Mouse (Mus musculus): ENCODE results near the gene Atg10.

Gene Atg10

DNA sequence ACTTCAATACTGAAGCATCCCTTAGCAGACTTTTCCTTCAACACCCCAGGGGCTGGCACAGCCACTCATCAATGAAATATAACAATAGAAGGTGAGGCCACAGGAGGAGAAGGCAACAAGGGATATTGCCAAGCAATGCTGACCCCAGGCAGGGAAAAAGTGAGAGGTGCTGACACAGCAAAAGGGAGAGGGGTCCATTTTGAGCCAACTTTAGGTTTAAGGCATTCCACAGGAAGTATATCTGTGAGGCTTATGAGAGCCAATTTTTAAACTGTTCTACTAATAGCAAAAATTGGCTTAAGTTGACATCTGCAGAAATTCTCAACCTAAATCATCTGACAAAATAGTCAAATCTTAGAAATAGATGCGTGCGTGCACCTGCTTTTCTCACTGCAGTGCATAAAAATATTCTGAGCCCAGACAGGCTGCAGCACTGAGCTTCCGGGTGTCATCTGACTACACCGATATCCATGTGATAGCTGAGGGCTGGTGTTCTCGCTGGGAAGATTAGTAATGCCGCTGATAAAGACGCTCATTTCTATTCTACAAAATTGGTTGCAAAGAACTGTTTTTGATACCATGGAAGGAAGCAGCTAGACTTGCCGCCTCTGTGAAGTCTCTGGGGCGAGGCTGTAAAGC lies 116.3 kb downstream of the Atg10 start:
- no peak for DNase-seq

DNA sequence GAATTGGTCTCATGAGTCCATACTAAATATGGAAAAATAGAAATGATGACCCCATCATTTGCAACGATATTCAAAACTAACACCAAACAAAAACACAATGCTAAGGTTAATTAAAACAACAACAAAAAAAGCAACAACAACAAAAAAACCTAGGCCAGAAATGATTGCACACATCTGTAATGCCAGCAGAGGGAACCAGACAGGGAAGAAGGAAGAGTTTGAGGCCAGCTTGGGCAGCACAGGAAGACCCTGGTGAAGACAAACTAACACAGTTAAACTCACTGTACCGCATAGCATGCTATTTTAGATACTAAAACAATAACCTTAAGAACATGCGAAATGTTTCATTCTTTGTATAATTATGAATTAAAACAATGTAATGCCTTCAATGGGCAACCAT lies 121.5 kb downstream of the Atg10 start:
- no peak for DNase-seq

DNA sequence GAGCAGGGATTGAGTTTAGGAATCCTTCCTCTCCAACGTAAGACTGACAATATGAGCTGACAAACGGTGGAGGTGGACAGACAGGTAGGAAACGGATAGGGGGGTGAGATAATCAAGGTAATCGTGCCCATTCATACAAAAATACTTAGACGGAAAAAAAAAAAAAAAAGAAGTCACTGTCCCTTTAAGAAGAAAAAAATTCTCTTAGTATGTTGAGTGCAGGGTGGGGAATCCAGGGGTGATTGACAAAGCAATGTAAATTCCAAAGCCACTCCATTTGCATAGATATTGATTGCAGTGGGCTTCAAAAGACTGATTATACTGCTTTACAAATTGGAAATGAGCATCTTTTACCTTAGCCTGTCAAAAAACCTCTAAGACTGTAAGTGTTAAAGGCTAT lies 123.4 kb downstream of the Atg10 start:
- no peak for DNase-seq

DNA sequence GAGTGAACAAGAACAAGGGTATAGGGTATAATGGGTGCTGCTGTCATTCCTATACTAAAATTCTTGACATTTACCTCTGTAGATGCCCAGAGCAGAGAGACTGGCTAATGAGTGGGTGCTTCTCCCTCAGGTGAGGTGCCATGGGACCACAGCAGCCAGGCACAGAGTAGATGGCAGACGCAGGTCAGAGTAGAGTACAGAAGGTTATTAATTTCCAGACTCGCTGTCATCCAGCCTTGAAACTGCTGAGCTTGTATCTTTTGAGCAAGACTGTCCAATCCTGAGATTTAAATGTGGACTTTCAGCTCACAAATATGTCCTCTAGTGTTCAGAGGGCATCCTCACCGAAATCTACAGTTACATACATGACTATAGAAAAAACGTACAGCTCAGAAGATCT lies 128.9 kb downstream of the Atg10 start:
- DNase-seq: no peak

DNA sequence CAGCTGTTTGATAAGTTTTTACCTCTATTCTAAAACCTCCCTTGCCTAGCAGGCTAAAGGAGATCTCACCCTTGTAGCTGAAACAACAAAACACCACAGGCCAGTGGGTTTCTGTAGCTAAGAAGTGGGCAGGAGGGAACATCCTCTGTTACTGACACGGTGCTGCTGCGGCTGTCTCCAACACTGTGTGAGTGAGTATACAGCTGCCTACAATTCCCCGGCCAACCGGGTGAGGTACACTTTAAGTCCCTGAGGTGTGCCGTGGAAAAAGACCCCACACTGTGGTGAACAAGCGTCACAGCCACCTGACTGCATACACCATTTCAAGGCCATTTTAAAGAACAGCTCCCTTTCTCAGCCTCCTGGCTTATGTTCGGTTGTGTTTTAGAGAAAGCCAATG lies 129.6 kb downstream of the Atg10 start:
- DNase-seq: no peak

DNA sequence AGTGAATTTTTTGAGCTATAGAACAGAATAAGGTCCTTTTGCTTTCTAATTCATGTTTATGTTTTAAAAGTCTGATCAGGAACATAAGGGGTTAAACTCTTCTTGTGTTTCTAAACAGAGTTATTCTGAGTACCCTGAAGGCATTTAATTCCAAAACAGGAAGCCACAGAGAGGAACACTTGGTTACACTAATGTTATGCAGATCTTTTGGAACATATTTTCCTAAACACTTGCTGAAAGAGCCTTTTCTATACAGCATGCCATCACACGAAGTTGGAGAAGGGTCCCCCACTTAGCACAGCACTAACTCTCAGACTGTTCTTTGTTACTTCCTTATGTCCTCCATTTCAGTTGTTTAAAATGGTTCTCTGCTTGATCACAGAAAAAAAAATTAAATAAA lies 130.2 kb downstream of the Atg10 start:
- DNase-seq: no peak

DNA sequence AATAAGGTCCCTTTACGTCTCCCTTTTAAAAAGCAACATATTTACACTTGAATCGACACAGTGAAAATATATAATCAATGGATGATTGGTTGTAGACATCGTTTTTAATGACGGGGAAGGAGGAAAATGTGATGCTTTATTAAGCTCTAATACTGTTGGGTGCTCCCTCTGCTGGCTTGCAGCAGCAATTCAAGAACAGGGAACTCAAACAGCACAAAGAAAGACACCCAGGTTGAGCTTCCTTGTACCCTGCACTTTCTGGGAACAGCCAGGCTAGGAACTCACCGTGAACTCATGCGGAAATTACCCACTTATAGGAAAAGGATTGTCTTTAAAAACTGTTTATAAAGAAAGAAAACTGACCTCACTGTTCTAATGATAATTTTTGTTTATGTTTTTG lies 130.6 kb downstream of the Atg10 start:
- DNase-seq: peak; percentile 25 to 30

DNA sequence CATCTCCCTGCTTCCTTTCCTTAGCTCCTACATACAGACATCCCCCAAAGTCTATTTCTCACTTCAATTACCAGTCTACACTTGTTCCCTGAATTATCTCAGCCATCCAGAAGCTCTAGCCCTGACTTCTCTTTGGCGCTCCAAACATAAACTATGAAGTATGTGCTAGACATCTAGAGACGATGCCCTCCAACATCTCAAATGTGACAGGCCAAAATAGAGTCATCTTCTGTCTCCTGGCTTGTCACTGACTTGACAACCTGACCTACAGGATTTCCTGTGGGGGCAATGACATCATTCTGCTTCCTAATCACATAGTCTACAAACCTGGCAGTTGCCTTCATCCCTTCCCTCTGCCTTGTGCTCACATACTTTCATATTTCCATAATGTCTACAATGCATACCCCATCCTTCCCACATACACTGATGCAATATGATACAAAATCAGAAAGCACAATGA lies 132.0 kb downstream of the Atg10 start:
- no peak for DNase-seq

DNA sequence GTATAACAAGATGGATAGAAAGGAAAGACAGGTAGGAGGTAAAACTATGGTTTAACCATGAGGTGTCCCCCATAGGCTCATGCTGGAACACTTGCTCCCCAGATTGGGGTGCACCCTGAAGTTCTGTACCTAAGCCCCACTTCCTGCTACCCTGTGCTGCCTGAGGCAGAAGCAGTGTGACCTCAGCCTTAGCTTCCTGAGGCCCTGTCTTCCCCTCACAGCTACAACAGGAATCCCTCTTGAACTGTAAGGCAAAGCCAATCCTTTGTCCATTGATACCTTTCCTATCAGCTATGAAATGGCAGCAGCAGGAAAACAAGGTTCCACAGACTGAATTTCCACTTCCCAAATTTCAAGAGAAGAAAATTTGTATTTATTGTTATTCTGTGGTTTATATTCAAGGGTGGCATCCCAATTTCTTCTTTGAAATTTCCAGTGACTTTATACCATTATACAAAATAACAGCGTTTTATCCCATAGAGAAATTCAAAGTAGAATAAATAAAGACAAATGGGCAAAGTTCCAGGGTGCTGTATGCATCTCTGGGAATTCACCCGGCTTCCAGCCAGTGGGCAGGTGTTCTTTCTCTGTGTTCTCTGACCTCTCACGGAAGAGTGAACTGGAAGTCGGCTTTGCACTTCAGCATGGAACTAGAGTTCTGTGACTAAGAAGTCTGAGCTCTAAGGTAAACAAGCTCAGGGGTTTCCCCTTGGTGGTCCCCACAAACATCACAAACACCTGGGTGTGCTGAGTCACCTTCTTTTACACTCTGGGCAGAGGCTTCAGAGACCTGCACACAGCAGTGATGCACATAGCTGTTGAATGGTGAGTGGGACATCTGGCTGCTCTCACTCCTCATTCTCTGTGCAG lies 132.7 kb downstream of the Atg10 start:
- no peak for DNase-seq

DNA sequence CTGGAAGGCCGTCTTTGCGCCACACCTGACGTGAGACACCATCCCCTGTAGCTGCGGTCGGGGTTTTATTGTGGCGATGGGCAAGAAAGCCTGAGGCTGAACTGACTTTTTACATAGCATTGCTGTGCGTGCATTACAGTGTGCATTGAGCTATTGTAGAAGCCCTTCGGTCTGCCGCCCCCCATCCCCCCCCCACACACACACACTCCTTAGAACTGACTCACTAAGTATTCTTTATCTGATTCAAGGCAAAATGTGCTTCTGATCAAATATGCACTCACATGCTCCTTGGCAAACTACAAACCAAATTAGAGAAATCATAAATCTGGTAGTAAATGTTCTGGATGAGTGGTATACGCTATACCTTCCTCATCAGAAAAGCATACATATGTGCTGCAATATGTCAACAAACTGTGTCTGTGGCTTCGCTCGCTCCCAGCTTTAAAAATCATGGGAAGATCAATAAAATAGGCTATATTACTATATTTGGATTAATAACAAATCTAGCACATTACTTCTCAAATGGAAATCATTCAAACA lies 137.3 kb downstream of the Atg10 start:
- no peak for DNase-seq

DNA sequence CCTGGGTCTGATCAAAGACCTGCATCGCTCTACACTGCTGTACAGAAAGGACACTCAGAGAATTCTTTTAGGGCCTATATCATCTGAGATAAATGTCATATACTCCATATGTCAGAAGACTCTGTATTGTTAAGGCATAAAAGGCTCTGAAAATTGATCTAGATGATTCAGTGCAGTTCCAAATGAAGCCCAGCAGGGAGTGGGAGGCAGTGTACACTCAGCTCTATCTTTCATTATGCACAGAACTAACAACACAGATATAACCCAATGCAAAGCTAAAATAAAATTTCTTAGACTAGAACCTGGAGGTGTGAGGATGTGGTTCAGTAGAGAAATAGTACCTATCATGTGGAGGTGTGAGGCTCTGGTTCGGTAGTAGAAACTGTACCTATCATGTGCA lies 151.4 kb downstream of the Atg10 start:
- no peak for DNase-seq

DNA sequence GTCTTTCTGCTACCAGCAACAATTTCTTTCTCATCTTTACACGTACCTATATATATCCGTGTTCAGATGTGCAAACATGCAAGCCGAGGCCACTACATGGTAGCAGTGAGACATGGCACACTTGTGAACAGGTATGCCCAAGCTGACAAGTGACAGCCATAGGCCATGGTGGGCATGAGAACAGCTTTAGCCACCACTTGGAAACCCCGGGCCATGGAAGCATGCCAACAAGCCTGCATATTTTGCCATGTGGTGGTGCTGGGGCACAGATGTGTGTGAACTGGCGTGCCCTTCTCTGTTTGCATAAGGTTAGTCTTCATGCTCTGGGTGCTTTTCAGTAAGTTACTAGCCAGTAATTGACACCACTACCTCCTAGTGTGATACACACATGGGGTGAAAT lies 162.9 kb downstream of the Atg10 start:
- no peak for DNase-seq

DNA sequence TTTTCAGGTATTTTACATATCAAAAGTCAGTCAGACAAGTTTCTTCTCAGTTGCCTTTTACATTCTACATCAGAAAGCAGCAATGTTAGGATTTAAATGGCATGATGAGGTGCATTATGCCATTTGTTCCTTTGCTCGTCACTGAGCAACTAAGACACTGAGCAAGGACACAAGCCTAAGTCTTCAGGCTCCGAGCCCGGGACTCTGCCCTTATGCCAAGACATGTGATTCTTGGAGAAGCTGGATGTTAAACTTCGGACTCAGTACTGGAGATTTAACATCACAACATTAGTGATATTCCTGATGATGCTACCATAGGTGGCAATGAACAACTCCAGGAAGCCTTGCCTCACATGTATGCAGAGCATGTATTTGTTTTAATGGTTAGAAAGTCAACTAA lies 175.6 kb downstream of the Atg10 start:
- no peak for DNase-seq

DNA sequence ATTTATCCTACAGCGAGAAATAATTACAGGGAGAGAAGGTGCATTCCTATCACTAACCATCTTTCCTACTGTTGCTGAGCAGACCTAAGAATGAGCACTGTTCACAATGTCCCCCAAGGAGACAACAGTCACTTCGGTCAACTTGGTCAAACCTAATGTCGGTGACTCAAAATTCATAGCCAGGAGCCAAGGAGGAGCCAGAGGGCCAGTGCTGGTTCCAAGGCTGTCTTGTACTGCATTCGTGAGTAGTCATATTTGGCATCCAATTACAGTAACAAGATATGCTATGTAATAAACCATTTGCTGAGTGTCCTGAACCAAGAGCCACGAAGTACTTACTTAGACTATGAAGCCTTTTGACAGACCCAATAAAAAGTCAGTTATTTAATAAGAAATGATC lies 176.9 kb downstream of the Atg10 start:
- no peak for DNase-seq

DNA sequence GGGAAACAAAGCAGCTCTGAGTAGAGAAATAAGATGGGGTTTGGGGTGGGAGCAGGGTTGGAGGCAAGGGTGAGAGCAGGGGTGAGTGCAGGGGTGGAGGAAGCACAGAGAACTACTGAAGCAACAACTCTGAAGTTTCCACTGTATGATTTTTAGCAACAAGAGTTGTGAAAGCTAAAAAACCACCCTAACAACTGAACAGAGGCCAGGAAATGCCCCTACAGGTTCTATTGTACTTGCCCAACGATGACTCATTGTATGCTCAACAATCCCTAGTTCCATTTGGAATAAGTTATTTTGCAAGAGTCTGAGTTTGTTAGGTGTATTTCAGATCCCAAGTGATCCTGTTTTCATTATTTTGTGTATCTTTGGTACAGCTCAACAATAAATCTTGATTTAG lies 182.5 kb downstream of the Atg10 start:
- peak in 1 of 2 experiments; percentile 33 for DNase-seq

DNA sequence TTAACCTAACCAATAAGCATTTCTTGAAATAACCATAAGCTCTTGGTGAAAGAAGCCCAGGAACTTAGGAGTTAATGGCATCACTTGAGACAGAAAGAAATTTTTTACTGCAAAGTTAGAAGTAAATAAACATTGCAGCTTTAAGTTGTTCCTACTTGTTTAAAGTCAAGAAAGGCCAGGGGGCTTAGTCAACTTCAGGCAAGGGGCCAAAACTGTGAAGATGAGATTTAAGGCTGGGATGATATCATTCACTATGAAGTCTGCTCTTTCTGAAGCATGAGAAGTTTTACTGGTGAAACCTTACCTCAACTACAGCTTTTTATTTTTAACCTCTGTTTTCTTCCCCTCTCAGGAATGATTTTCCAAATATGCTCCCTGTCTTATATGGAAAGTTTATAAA lies 183.3 kb downstream of the Atg10 start:
- DNase-seq: no peak

DNA sequence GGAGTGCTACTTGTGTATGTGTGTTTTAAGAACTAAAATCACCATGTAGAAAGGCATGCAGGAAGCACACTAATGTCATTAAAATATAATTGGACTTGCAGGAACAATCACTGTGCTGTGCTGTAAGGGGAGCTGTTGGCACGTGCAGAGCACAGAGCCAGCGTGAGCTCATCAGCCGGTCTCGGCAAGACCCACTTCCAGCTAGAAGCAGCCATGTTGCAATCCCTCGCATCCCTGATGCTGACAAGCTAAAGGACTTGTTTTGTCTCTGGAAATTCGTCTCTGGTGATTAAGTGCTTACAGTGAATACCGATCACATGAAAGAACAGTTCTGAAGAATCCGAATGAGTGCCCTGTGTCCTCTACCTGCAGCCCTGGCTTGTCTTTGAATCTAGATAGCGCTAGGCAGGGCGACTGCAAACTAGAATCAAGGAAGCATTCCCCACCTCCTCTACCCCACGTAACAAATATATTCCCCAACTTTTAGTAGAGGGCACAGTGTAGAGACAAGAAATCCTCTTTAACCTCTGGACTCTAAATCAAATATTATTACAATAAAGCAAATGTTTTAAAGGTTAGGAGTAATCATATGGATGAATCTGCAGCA lies 184.5 kb downstream of the Atg10 start:
- peak; percentile 27 to 53 for DNase-seq

DNA sequence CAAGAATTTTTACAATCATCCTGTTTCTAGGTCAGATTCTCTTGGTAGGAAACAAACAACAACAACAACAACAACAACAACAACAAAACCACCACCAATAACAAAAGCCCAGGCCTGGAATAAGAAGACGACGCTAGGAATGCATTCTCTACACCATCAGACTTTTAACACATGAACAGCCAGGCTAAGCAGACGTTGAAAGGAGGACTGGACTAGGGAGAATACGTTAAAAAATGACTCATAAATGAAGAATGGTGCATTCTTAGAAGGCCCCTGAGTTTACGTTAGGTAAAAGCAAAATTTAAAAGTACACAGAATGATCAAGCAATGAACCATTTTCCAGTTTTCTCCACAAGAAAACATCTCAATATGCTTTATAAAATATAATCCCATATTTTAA lies 185.1 kb downstream of the Atg10 start:
- DNase-seq: no peak

DNA sequence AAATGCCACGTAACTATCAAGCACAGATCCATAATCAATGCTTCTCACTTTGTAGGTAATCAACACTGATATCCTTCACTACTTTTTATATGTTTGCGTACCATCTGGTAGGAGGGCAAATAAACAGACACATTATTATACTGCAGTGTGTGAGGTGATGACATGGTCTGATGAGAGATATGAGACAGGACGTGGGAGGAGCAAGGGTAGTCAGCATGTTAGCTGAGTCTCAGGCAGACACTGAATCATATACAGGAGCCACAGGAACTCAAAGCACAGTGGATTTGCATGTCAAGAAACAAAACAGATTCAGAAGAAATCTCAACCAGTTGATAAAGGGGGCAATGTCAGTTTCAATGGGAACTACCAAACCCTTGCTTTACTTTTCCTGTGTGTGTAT lies 185.7 kb downstream of the Atg10 start:
- no peak for DNase-seq

DNA sequence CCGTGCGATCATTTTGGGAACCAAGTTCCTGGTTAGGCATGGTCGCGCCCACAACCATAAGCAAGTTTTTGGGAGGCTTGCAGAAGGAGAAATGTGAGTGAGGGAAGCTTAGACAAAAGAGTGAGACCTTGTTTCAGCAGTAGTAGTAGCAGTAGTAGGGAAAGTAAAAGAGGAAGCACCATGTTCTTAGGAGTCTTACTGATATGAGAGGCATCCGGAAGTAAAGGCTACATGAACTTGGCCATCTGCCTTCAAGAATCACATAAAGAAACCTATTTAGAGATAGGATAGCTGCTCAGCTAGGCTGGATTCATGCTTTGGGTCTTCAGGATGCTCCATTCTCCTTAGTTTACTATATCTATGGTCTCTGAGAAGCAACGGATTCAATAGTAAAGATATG lies 186.4 kb downstream of the Atg10 start:
- DNase-seq: no peak

DNA sequence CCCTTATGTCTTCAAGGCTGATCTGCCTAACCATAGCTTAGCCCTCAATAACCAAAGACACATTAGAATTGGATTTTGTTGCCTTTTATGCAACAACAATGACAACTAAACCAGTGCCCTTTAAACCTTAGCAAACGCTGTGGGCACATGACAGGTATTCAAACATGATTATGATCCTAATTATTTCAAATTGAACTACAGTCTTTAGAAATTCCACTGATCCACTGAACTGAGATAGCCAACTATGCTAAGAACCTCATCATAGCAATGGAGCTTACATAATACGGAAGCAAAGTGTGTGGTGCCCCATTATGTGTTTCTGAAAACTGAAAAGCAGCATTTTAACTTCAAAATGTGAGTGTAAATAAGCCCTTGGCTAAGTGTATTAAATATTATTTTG lies 191.9 kb downstream of the Atg10 start:
- DNase-seq: no peak

DNA sequence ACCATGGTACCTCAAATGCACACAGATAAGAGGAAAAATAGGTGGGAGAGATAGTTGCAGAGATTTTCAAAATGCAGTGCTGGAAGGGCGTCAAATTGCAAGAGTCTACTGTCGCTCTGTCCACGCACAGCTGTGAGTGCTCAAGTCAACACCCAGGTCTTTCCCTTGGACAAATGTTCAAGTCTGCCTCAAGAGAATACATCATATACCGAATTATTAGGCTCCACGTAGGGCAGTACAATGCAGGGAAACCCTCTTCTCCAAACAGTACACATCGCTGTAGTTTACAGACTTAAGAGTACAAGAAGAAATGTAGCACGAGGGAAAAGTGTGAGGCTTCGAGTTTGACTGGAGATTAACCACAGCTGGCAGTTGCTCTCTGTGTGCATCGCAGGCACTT lies 200.3 kb downstream of the Atg10 start:
- no peak for DNase-seq

DNA sequence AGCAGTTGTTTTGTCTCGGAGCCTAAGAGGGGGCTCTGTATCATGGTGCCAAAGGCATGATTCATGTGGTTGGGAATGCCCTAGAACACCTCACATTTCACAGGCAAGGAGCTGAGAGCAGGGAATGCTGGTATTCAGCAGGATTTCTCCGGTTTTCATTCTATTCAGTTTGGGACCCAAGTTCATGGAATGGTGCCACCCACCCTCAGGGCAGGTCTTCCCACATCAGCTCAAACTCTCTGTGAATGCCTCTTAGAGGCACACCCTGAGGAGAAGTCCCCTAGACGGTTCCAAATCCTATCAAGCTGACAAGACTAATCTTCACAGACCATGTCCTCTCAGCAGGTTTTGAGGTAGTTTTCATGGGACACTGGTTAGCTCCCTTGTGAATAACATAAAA lies 211.9 kb downstream of the Atg10 start:
- no peak for DNase-seq
